Mouse (Mus musculus) lung, embryonic 16.5 days (tissue): ENCODE data around the gene Adam23. TPM values are rescaled to one million over a fixed set of nuclear protein-coding genes. Genes with fewer than 3 reads are reported as not detected.
"Not testable (repeated sequence)": the region's sequence is repeated elsewhere in the genome, so short reads cannot be mapped to it uniquely, and the experiment has no call there.

Experiments used
- ATAC-seq: fragments of 200-750 bp; cut with Nextera tagmentation; 2 replicates; pipeline ENCODE4 v1.8.0; 2017; ENCODE audit warnings: low read depth, mild to moderate bottlenecking, moderate library complexity
- H3K27ac ChIP-seq: fragments of 300-500 bp; sonication (generic); 2 replicates; pipeline ENCODE4 v1.5.1; 2014; ENCODE audit warnings: mild to moderate bottlenecking, control low read depth, low read length
- H3K27me3 ChIP-seq: fragments of 300-500 bp; sonication (generic); 2 replicates; pipeline ENCODE4 v1.6.1; 2014; ENCODE audit warnings: low read depth, low read length, mixed read lengths; ENCODE audit not compliant: control insufficient read depth, insufficient read depth
- H3K36me3 ChIP-seq: fragments of 300-500 bp; sonication (generic); 2 replicates; pipeline ENCODE4 v1.6.1; 2014; ENCODE audit warnings: low read length; ENCODE audit not compliant: control insufficient read depth, insufficient read depth
- H3K4me1 ChIP-seq: fragments of 300-500 bp; sonication (generic); replicated peaks from 2 replicates; pipeline ENCODE4 v1.6.1; 2014; ENCODE audit warnings: low read length, mixed read lengths; ENCODE audit not compliant: control insufficient read depth, insufficient read depth
- H3K4me2 ChIP-seq: fragments of 300-500 bp; sonication (generic); 2 replicates; pipeline ENCODE4 v1.6.1; 2014; ENCODE audit warnings: low read depth, low read length, control low read depth
- H3K4me3 ChIP-seq: fragments of 300-500 bp; sonication (generic); 2 replicates; pipeline ENCODE4 v1.5.1; 2014; ENCODE audit warnings: mild to moderate bottlenecking, low read length, control low read depth
- H3K9ac ChIP-seq: fragments of 300-500 bp; sonication (generic); 2 replicates; pipeline ENCODE4 v1.6.1; 2014; ENCODE audit warnings: low read length, control low read depth
- H3K9me3 ChIP-seq: fragments of 300-500 bp; sonication (generic); 2 replicates; pipeline ENCODE4 v1.6.1; 2016; ENCODE audit warnings: low read length; ENCODE audit not compliant: control insufficient read depth
- WGBS: fragments of 180-500 bp; shearing (Covaris S2); extraction: QIAGEN DNeasy Blood & Tissue Kit; methylation state at CpG from one replicate; pipeline ENCODE4 v1.1.7; 2014; 5-methylcytosine and 5-hydroxymethylcytosine counted together
- polyA plus RNA-seq: library from polyadenylated mRNA; unstranded; fragments of >200 nt; fragmentation: Nextera tagmentation; extraction: Ambion mirVana; gene quantifications from 2 replicates; pipeline ENCODE4 v1.2.1, GENCODE M21; 2015

The Adam23 gene
- polyA plus RNA-seq, 1 experiment from 2014 or later, result 0.65 TPM

DNA sequence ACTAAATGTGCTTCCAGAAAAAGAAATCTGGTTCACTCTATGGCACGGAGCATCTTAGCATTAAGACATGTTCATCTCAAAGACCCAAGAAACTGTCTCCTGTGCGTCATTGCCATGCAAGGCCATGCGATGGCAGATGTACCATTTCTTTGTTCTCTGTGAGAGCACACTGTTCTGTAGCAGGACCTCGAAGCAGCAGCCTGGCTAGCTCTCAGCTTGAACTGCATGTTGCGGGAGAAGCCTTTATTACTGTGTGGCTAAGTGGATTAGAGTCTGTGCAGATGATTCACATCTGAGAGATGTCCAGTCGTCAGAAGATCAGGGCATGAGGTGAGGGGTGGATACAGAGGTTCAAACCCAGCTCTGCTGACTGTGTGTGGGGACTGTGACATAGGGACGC, 141.2 kb downstream of the Adam23 start:
- Histone ChIP-seq H3K36me3 (no peaks in the 10 kb centered on the region), H3K27me3 (no peaks in the 10 kb centered on the region), H3K4me1 (no peaks in the 10 kb centered on the region), H3K9me3 (no peaks in the 10 kb centered on the region), H3K4me2 (no peak overlapping the region), H3K27ac (no peak overlapping the region), H3K9ac (no peak overlapping the region), H3K4me3 (no peak overlapping the region)
- ATAC-seq, result no peak
- 66% methylated on average over 7 of the region's 7 CpGs for WGBS

GRCm38 (mm10) chr1:63603870-63604500, 158.3 kb downstream of the Adam23 start:
- H3K9ac ChIP-seq, result no peak overlapping the region
- peak; percentile 76 for ATAC-seq

GRCm38 (mm10) chr1:63609613-63610012, 163.9 kb downstream of the Adam23 start:
- Histone ChIP-seq H3K36me3 (no peaks in the 10 kb centered on the region), H3K4me2 (no peak overlapping the region), H3K4me1 (no peaks in the 10 kb centered on the region), H3K9me3 (no peaks in the 10 kb centered on the region), H3K4me3 (no peak overlapping the region), H3K27ac (no peak overlapping the region), H3K9ac (no peak overlapping the region), H3K27me3 (no peaks in the 10 kb centered on the region)
- no peak for ATAC-seq
- 90% methylated on average over 4 of the region's 4 CpGs for WGBS

More at GRCm38 (mm10) chr1:63603870-63604500, 158.3 kb downstream of the Adam23 start:
- Histone ChIP-seq H3K4me2 (no peak overlapping the region), H3K4me3 (no peak overlapping the region), H3K4me1 (no peaks in the 10 kb centered on the region), H3K9me3 (no peaks in the 10 kb centered on the region), H3K27me3 (no peaks in the 10 kb centered on the region), H3K27ac (no peak overlapping the region), H3K36me3 (no peaks in the 10 kb centered on the region)
- WGBS, result 16% methylated on average over 3 of the region's 3 CpGs

DNA sequence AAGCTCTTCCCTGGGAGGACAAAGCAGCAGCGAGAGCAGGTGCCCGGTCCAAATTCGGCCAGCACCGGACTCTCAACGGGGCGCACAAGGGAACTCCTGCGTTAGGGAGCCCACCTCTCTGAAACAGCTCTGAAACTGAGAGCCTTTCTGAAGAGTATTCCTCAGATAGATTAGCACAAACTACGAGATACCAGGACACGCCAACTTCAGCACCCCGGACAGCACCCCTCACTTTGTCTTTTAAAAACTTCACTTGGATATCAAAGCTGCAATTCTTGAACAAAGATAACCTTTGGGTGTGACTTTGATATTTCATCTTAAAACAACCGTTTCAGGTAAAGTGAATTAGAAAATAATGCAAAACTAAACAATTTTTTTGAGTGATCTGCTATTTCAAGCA, 168.9 kb downstream of the Adam23 start:
- H3K4me2 ChIP-seq, result no peak overlapping the region
- no peaks in the 10 kb centered on the region for H3K27me3 ChIP-seq
- H3K9ac ChIP-seq, result no peak overlapping the region
- under 1% methylated on average over 11 of the region's 11 CpGs for WGBS
- H3K9me3 ChIP-seq, result no peaks in the 10 kb centered on the region
- ATAC-seq, result no peak
- H3K4me1 ChIP-seq, result no peaks in the 10 kb centered on the region
- H3K36me3 ChIP-seq, result no peaks in the 10 kb centered on the region
- no peak overlapping the region for H3K27ac ChIP-seq
- H3K4me3 ChIP-seq, result no peak overlapping the region

- no peak for ATAC-seq
- 65% methylated on average over 3 of the region's 3 CpGs for WGBS
- Histone ChIP-seq H3K9me3 (no peaks in the 10 kb centered on the region), H3K27me3 (no peaks in the 10 kb centered on the region), H3K4me1 (no peaks in the 10 kb centered on the region), H3K4me2 (no peak within 1 kb of the TSS), H3K4me3 (no peak within 1 kb of the TSS), H3K27ac (no peak within 1 kb of the TSS), H3K9ac (no peak within 1 kb of the TSS), H3K36me3 (no peaks in the 10 kb centered on the region)
Measured at GRCm38 (mm10) chr1:63615668-63616067, 170.0 kb downstream of the Adam23 start, which contains the start of gene Gm39653. Gene Gm39653 (plus strand): TSS chr1:63615968.

- WGBS, result 22% methylated on average over 2 of the region's 2 CpGs
Measured at GRCm38 (mm10) chr1:63628211-63628610, 182.5 kb downstream of the Adam23 start.

GRCm38 (mm10) chr1:63630390-63630789, 184.7 kb downstream of the Adam23 start:
- not testable (repeated sequence) for H3K9me3 ChIP-seq, H3K36me3 ChIP-seq, H3K4me3 ChIP-seq, H3K4me2 ChIP-seq, ATAC-seq, H3K4me1 ChIP-seq, H3K27ac ChIP-seq, H3K9ac ChIP-seq, H3K27me3 ChIP-seq

More at GRCm38 (mm10) chr1:63628211-63628610, 182.5 kb downstream of the Adam23 start:
- H3K27ac ChIP-seq, result no peak overlapping the region
- no peaks in the 10 kb centered on the region for H3K36me3 ChIP-seq
- H3K4me3 ChIP-seq, result no peak overlapping the region
- no peak for ATAC-seq
- H3K4me1 ChIP-seq, result no peaks in the 10 kb centered on the region
- no peak overlapping the region for H3K4me2 ChIP-seq
- no peaks in the 10 kb centered on the region for H3K27me3 ChIP-seq
- H3K9ac ChIP-seq, result no peak overlapping the region
- H3K9me3 ChIP-seq, result no peaks in the 10 kb centered on the region; the same call in 1 of the 2 replicates

- no peak for ATAC-seq
- Histone ChIP-seq H3K27ac (no peak overlapping the region), H3K9me3 (no peaks in the 10 kb centered on the region), H3K27me3 (no peaks in the 10 kb centered on the region), H3K36me3 (no peaks in the 10 kb centered on the region), H3K4me2 (no peak overlapping the region), H3K4me1 (no peaks in the 10 kb centered on the region), H3K4me3 (no peak overlapping the region), H3K9ac (no peak overlapping the region)
- WGBS, result 65% methylated on average over 6 of the region's 6 CpGs
Measured at GRCm38 (mm10) chr1:63639921-63640320, 194.2 kb downstream of the Adam23 start.
